Mouse (Mus musculus) heart, embryonic 11.5 days (tissue): ENCODE results near the gene H2-DMa. TPM values are rescaled to one million over a fixed set of nuclear protein-coding genes. Genes with fewer than 3 reads are reported as not detected.

ENCODE experiments used
- ATAC-seq: fragments of 200-750 bp; cut with Nextera tagmentation; replicated peaks from 2 replicates; pipeline ENCODE4 v1.8.0; 2017; ENCODE audit warnings: moderate library complexity; ENCODE audit not compliant: insufficient number of reproducible peaks, low FRiP score, low TSS enrichment
- H3K27ac ChIP-seq: fragments of 300-500 bp; sonication (generic); 2 replicates; pipeline ENCODE4 v1.5.1; 2014; ENCODE audit warnings: mild to moderate bottlenecking, low read depth, low read length
- H3K27me3 ChIP-seq: fragments of 300-500 bp; sonication (generic); 2 replicates; pipeline ENCODE4 v1.6.1; 2014; ENCODE audit warnings: mild to moderate bottlenecking, low read length, mixed read lengths; ENCODE audit not compliant: control insufficient read depth, insufficient read depth
- H3K36me3 ChIP-seq: fragments of 300-500 bp; sonication (generic); 2 replicates; pipeline ENCODE4 v1.6.1; 2014; ENCODE audit warnings: mild to moderate bottlenecking, low read length, moderate library complexity, mixed read lengths; ENCODE audit not compliant: control insufficient read depth, insufficient read depth
- H3K4me1 ChIP-seq: fragments of 300-500 bp; sonication (generic); 2 replicates; pipeline ENCODE4 v1.6.1; 2014; ENCODE audit warnings: low read length; ENCODE audit not compliant: control insufficient read depth, insufficient read depth
- H3K4me2 ChIP-seq: fragments of 300-500 bp; sonication (generic); 2 replicates; pipeline ENCODE4 v1.6.1; 2014; ENCODE audit warnings: mild to moderate bottlenecking, moderate library complexity
- H3K4me3 ChIP-seq: fragments of 300-500 bp; sonication (generic); 2 replicates; pipeline ENCODE4 v1.5.1; 2014; ENCODE audit warnings: low read depth, low read length
- H3K9ac ChIP-seq: fragments of 300-500 bp; sonication (generic); 2 replicates; pipeline ENCODE4 v1.6.1; 2014; ENCODE audit warnings: mild to moderate bottlenecking, low read depth, low read length, moderate library complexity
- H3K9me3 ChIP-seq: fragments of 300-500 bp; sonication (generic); replicated peaks from 2 replicates; pipeline ENCODE4 v1.6.1; 2016; ENCODE audit warnings: low read length; ENCODE audit not compliant: control insufficient read depth
- WGBS: fragments of 180-500 bp; shearing (Covaris S2); extraction: QIAGEN DNeasy Blood & Tissue Kit; methylation state at CpG from one replicate; pipeline ENCODE4 v1.1.7; 2014; ENCODE audit not compliant: insufficient replicate concordance; 5-methylcytosine and 5-hydroxymethylcytosine counted together
- polyA plus RNA-seq: library from polyadenylated mRNA; unstranded; fragments of >200 nt; fragmentation: Nextera tagmentation; extraction: Ambion mirVana; gene quantifications from 2 replicates; pipeline ENCODE4 v1.2.1, GENCODE M21; 2014

The H2-DMa gene
- polyA plus RNA-seq, 1 experiment from 2014 or later, result 8.1 TPM

DNA sequence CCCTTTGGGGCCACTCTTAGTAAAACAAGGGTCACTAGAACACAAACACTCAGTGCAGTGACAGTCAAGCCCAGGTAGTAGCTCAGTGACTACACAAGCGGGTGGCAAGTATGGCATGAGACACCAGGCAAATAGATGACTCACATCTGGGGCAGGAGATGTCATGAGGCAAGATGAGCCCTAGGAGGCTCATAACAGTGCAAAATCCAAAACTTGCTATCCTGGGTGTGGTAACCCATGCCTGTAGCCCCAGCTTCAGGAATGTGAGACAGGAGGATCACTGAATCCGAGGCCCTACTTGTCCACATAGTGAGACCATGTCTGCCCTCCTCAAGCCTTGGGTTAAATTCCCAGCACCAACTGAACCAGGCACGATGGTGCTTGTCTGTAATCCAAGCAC lies 15.1 kb downstream of the H2-DMa start:
- no peak overlapping the region for H3K4me3 ChIP-seq
- no peak overlapping the region for H3K27ac ChIP-seq
- no peak overlapping the region for H3K9ac ChIP-seq
- no peak overlapping the region for H3K4me2 ChIP-seq
- WGBS, result 79% methylated on average over 3 of the region's 3 CpGs
- H3K9me3 ChIP-seq, result no peaks in the 10 kb centered on the region
- H3K4me1 ChIP-seq, result 0 out of 2 replicates have a peak, but pooled peaks cover 3% of the 10 kb centered on the region
- no peaks in the 10 kb centered on the region for H3K36me3 ChIP-seq
- no peak for ATAC-seq
- H3K27me3 ChIP-seq, result peaks cover 33% of the 10 kb centered on the region

GRCm38 (mm10) chr17:34135297-34136224 lies 16.2 kb downstream of the H2-DMa start:
- Histone ChIP-seq H3K4me3 (peak overlapping the region; percentile 36), H3K27me3 (peaks cover 41% of the 10 kb centered on the region), H3K4me2 (peak overlapping the region; percentile 77), H3K4me1 (peaks cover 7% of the 10 kb centered on the region), H3K9ac (no peak overlapping the region), H3K9me3 (no peaks in the 10 kb centered on the region), H3K27ac (no peak overlapping the region), H3K36me3 (no peaks in the 10 kb centered on the region)
- 6% methylated on average over 31 of the region's 31 CpGs for WGBS
- ATAC-seq, result peak; percentile 89

- Histone ChIP-seq H3K9ac (no peak overlapping the region), H3K36me3 (no peaks in the 10 kb centered on the region), H3K27me3 (peaks cover 57% of the 10 kb centered on the region), H3K9me3 (no peaks in the 10 kb centered on the region), H3K27ac (no peak overlapping the region), H3K4me2 (no peak overlapping the region), H3K4me1 (peaks cover 7% of the 10 kb centered on the region), H3K4me3 (no peak overlapping the region)
- 62% methylated on average over 7 of the region's 7 CpGs for WGBS
- ATAC-seq, result no peak
Measured at GRCm38 (mm10) chr17:34137601-34138000, 18.3 kb downstream of the H2-DMa start.

- no peak overlapping the region for H3K27ac ChIP-seq
- no peaks in the 10 kb centered on the region for H3K9me3 ChIP-seq
- peaks cover 7% of the 10 kb centered on the region for H3K4me1 ChIP-seq
- no peak overlapping the region for H3K9ac ChIP-seq
- no peak for ATAC-seq
- H3K27me3 ChIP-seq, result peaks cover 60% of the 10 kb centered on the region
- 66% methylated on average over 7 of the region's 7 CpGs for WGBS
- no peaks in the 10 kb centered on the region for H3K36me3 ChIP-seq
- no peak overlapping the region for H3K4me3 ChIP-seq
- 0 out of 2 replicates have a peak overlapping the region, but pooled peaks have one; percentile 79 for H3K4me2 ChIP-seq
Measured at GRCm38 (mm10) chr17:34138655-34139054, 19.3 kb downstream of the H2-DMa start.

- H3K4me3 ChIP-seq, result peak overlapping the region; percentile 37
- H3K4me2 ChIP-seq, result peak overlapping the region; percentile 79
- H3K27ac ChIP-seq, result no peak overlapping the region
- H3K9ac ChIP-seq, result peak overlapping the region; percentile 24; the same call in 1 of the 2 replicates
- peaks cover 60% of the 10 kb centered on the region for H3K27me3 ChIP-seq
- no peaks in the 10 kb centered on the region for H3K9me3 ChIP-seq
- no peak for ATAC-seq
- peaks cover 7% of the 10 kb centered on the region for H3K4me1 ChIP-seq
- H3K36me3 ChIP-seq, result no peaks in the 10 kb centered on the region
- WGBS, result 1% methylated on average over 16 of the region's 16 CpGs
Measured at GRCm38 (mm10) chr17:34139416-34139815, 20.1 kb downstream of the H2-DMa start.

GRCm38 (mm10) chr17:34140240-34140639 lies 20.9 kb downstream of the H2-DMa start:
- H3K36me3 ChIP-seq, result no peaks in the 10 kb centered on the region
- H3K4me2 ChIP-seq, result peak overlapping the region; percentile 79
- H3K27me3 ChIP-seq, result peaks cover 61% of the 10 kb centered on the region
- no peak for ATAC-seq
- peak overlapping the region; percentile 37; the same call in 1 of the 2 replicates for H3K4me3 ChIP-seq
- peaks cover 7% of the 10 kb centered on the region for H3K4me1 ChIP-seq
- no peak overlapping the region for H3K9ac ChIP-seq
- H3K27ac ChIP-seq, result no peak overlapping the region
- no peaks in the 10 kb centered on the region for H3K9me3 ChIP-seq
- 2% methylated on average over 5 of the region's 5 CpGs for WGBS

- ATAC-seq, result no peak
- WGBS, result 53% methylated on average over 4 of the region's 4 CpGs
- Histone ChIP-seq H3K36me3 (no peaks in the 10 kb centered on the region), H3K27me3 (peaks cover 58% of the 10 kb centered on the region), H3K4me2 (no peak overlapping the region), H3K9me3 (no peaks in the 10 kb centered on the region), H3K9ac (no peak overlapping the region), H3K27ac (no peak overlapping the region), H3K4me1 (peaks cover 3% of the 10 kb centered on the region), H3K4me3 (no peak overlapping the region)
Measured at GRCm38 (mm10) chr17:34141448-34141847, 22.1 kb downstream of the H2-DMa start.

DNA sequence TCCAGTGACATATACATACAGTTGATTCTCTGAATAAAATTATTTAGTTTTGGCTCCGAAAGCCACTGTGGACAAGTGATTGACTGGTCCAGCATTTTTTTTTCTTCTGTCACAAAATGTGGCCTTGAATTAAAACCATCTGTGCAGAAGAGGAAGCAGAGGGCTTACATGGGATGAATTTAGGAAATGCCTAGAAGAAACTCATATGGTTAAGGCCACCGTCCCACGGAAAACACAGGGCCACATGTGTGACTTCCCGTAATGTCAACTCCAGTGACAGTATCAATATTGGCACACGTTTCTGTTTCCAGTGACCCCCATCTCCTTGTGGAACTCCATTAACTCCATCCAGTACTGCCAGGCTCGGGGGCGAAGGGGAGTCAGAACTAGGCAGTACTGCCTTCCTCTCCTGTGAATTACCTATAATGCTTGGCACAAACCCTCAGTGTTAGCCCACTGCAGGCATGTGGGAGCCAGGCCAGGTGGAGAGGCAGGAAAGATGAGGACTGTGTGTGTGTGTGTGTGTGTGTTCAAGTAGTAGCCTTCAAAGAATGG lies 23.2 kb downstream of the H2-DMa start:
- 71% methylated on average over 7 of the region's 7 CpGs for WGBS
- peaks cover 3% of the 10 kb centered on the region for H3K4me1 ChIP-seq
- peaks cover 48% of the 10 kb centered on the region for H3K27me3 ChIP-seq
- no peak overlapping the region for H3K9ac ChIP-seq
- H3K4me2 ChIP-seq, result no peak overlapping the region
- no peak overlapping the region for H3K27ac ChIP-seq
- no peak for ATAC-seq
- H3K36me3 ChIP-seq, result no peaks in the 10 kb centered on the region
- H3K4me3 ChIP-seq, result no peak overlapping the region
- no peaks in the 10 kb centered on the region for H3K9me3 ChIP-seq
